25 mouse cellular contexts compared by ENCODE assay signal in the genomic region with DNA sequence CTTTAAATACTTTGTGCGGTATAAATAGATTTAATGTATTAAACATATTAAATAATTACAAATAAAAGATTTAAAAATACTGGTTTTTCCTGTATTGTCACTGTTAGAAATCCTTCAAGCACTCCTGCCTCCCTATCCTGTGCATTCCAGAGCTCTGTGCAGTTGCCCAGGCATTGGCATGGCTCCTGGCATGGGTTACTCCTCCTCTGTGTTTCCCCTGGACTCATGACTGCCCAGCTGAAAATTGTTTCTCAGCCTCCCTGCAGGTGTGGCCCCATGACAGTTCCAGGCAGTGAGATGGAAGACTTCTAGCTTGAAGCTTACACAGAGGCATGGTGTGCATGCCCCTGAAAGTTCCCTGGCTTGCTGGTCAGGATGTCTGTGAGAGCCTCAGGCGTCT. TPM values are rescaled to one million over a fixed set of nuclear protein-coding genes. Genes with fewer than 3 reads are reported as not detected.
DNase-seq lines count a peak whose midpoint lies in the region; ATAC-seq and TF ChIP-seq lines count a peak whose summit lies in the region.
"Had no signal": no experiment of that assay in that cellular context is flagged by ENCODE, and none has a peak within 500 bp of the region (broad histone marks: within the 10 kb centered on the region; RNA-seq: fewer than 3 reads in every experiment).

No protein-coding gene starts in this region.

- DNase-seq in heart, adult 18-20 months = peak; percentile 15 to 21
- DNase-seq in heart, embryonic 10.5 days (ENCODE audit: low spot score) = no peak
- DNase-seq in heart, postnatal 10 days = peak; percentile 42 to 57
- peak; percentile 4 for DNase-seq in kidney, adult 2 months
- DNase-seq in kidney, adult 9 months = no peak
- no peak for DNase-seq in stomach, postnatal 0 days (ENCODE audit: low spot score)
- DNase-seq: adrenal gland, adult 2 months; adrenal gland, postnatal 10 days; adrenal gland, postnatal 25 days; cerebellum, adult 11 months; cerebellum, adult 18-20 months; cerebellum, adult 8-10 months; cerebellum, adult 9-11 months; cerebellum, postnatal 14 days; cerebellum, postnatal 36 days; embryo, embryonic 11 days had no signal

- ATAC-seq in heart, embryonic 12.5 days (ENCODE audit: insufficient number of reproducible peaks, low FRiP score) = no peak
- peak; percentile 59; the same call in 1 of the 2 replicates for ATAC-seq in stomach, postnatal 0 days (ENCODE audit: low FRiP score, low TSS enrichment)
- no peak for ATAC-seq in erythroblast, adult 5-6 weeks (replicated peaks; ENCODE audit: low FRiP score, poor library complexity, severe bottlenecking)
- ATAC-seq: forebrain, embryonic 13.5 days; forebrain, embryonic 15.5 days had no signal

- 94% methylated on average over 2 of the region's 2 CpGs for WGBS in heart, embryonic 10.5 days
- 87% methylated on average over 2 of the region's 2 CpGs for WGBS in heart, embryonic 12.5 days
- 89% methylated on average over 2 of the region's 2 CpGs for WGBS in kidney, adult 2 months
- WGBS in stomach, postnatal 0 days = 69% methylated on average over 2 of the region's 2 CpGs

- H3K27me3 ChIP-seq in heart, embryonic 10.5 days (ENCODE audit: insufficient read depth, poor library complexity, severe bottlenecking) = no peaks in the 10 kb centered on the region
- no peaks in the 10 kb centered on the region for H3K27me3 ChIP-seq in heart, embryonic 12.5 days (replicated peaks)
- no peaks in the 10 kb centered on the region for H3K27me3 ChIP-seq in kidney, adult 2 months (replicated peaks; ENCODE audit: control insufficient read depth, insufficient read depth, low read length)
- H3K27me3 ChIP-seq in stomach, postnatal 0 days (ENCODE audit: control insufficient read depth, insufficient read depth, low read length) = no peaks in the 10 kb centered on the region
- H3K27me3 ChIP-seq: embryonic facial prominence, embryonic 13.5 days; embryonic facial prominence, embryonic 15.5 days; forebrain, embryonic 13.5 days; forebrain, embryonic 15.5 days had no signal

- no peak overlapping the region for H3K4me2 ChIP-seq in heart, embryonic 12.5 days
- no peak overlapping the region for H3K4me2 ChIP-seq in stomach, postnatal 0 days (replicated peaks; ENCODE audit: low read depth)
- H3K4me2 ChIP-seq: embryonic facial prominence, embryonic 13.5 days; embryonic facial prominence, embryonic 15.5 days; forebrain, embryonic 13.5 days; forebrain, embryonic 15.5 days had no signal

- no peaks in the 10 kb centered on the region for H3K4me1 ChIP-seq in heart, embryonic 10.5 days
- H3K4me1 ChIP-seq in heart, embryonic 12.5 days (replicated peaks) = no peaks in the 10 kb centered on the region
- no peaks in the 10 kb centered on the region for H3K4me1 ChIP-seq in kidney, adult 2 months (ENCODE audit: control insufficient read depth, insufficient read depth, low read length)
- no peaks in the 10 kb centered on the region for H3K4me1 ChIP-seq in stomach, postnatal 0 days (replicated peaks; ENCODE audit: control insufficient read depth, insufficient read depth)
- H3K4me1 ChIP-seq: embryonic facial prominence, embryonic 13.5 days; embryonic facial prominence, embryonic 15.5 days; forebrain, embryonic 13.5 days; forebrain, embryonic 15.5 days had no signal

- no peak overlapping the region for H3K4me3 ChIP-seq in heart, embryonic 10.5 days
- H3K4me3 ChIP-seq in heart, embryonic 12.5 days = no peak overlapping the region
- no peak overlapping the region for H3K4me3 ChIP-seq in kidney, adult 2 months (ENCODE audit: insufficient read depth, low read depth, low read length)
- H3K4me3 ChIP-seq in stomach, postnatal 0 days (ENCODE audit: low read depth, low read length) = no peak overlapping the region
- H3K4me3 ChIP-seq: embryonic facial prominence, embryonic 13.5 days; embryonic facial prominence, embryonic 15.5 days; forebrain, embryonic 13.5 days; forebrain, embryonic 15.5 days had no signal

- TF ChIP-seq POLR2A in kidney, adult 2 months (IDR thresholded peaks at IDR 0.05; ENCODE audit: low read depth, low read length) = no peak

- no peak overlapping the region for H3K9ac ChIP-seq in heart, embryonic 12.5 days
- H3K9ac ChIP-seq in stomach, postnatal 0 days (ENCODE audit: low read length) = no peak overlapping the region
- H3K9ac ChIP-seq: embryonic facial prominence, embryonic 13.5 days; embryonic facial prominence, embryonic 15.5 days; forebrain, embryonic 13.5 days; forebrain, embryonic 15.5 days had no signal

- intact Hi-C loops in heart, postnatal 10 days (cut with DNase I) = no loop called here

- TF ChIP-seq EP300 in stomach, postnatal 0 days (optimal IDR thresholded peaks at IDR 0.05) = no peak

- H3K9me3 ChIP-seq in heart, embryonic 10.5 days = no peaks in the 10 kb centered on the region
- no peaks in the 10 kb centered on the region for H3K9me3 ChIP-seq in heart, embryonic 12.5 days (replicated peaks)
- H3K9me3 ChIP-seq in stomach, postnatal 0 days (ENCODE audit: control insufficient read depth, low read length) = no peaks in the 10 kb centered on the region
- H3K9me3 ChIP-seq: embryonic facial prominence, embryonic 13.5 days; embryonic facial prominence, embryonic 15.5 days; forebrain, embryonic 13.5 days; forebrain, embryonic 15.5 days had no signal

- TF ChIP-seq CTCF in kidney, adult 2 months (conservative IDR thresholded peaks at IDR 0.05; ENCODE audit: insufficient read depth, insufficient read length, low read depth, low read length) = no peak
- TF ChIP-seq CTCF in stomach, postnatal 0 days (IDR thresholded peaks at IDR 0.05; ENCODE audit: low read depth) = no peak

- no peak overlapping the region for H3K27ac ChIP-seq in heart, embryonic 10.5 days
- H3K27ac ChIP-seq in heart, embryonic 12.5 days (ENCODE audit: poor library complexity, severe bottlenecking) = no peak overlapping the region
- H3K27ac ChIP-seq in kidney, adult 2 months (ENCODE audit: insufficient read depth, low read depth, low read length) = no peak overlapping the region
- no peak overlapping the region for H3K27ac ChIP-seq in stomach, postnatal 0 days (replicated peaks)
- H3K27ac ChIP-seq: embryonic facial prominence, embryonic 13.5 days; embryonic facial prominence, embryonic 15.5 days; forebrain, embryonic 13.5 days; forebrain, embryonic 15.5 days had no signal

- H3K36me3 ChIP-seq in heart, embryonic 10.5 days = peaks cover 44% of the 10 kb centered on the region
- H3K36me3 ChIP-seq in heart, embryonic 12.5 days = peaks cover 41% of the 10 kb centered on the region
- H3K36me3 ChIP-seq in kidney, adult 2 months (ENCODE audit: control insufficient read depth, insufficient read depth, low read length) = no peaks in the 10 kb centered on the region; the same call in 1 of the 2 replicates
- peaks cover 11% of the 10 kb centered on the region; the same call in 1 of the 2 replicates for H3K36me3 ChIP-seq in stomach, postnatal 0 days (ENCODE audit: control insufficient read depth, insufficient read depth, low read length)

RNA-seq across cellular contexts. Expression of a gene that starts 20.8 kb away (rescaled TPM):
- not detected for total RNA-seq in heart, adult 18-20 months (2021)
- not detected in 2 replicates for polyA plus RNA-seq in heart, embryonic 10.5 days (2016; fragmentation: Nextera tagmentation; extraction: Ambion mirVana)
- total RNA-seq in heart, postnatal 10 days (2021) = not detected
- 0.14 TPM in 1 of 2 replicates, not detected in the other for polyA plus RNA-seq in heart, embryonic 12.5 days (2016; fragmentation: Nextera tagmentation; extraction: Ambion mirVana)
- polyA plus RNA-seq in kidney, adult 2 months (2012; rRNA removed) = not detected in 2 replicates
- polyA plus RNA-seq in stomach, postnatal 0 days (2015; fragmentation: Nextera tagmentation; extraction: Ambion mirVana) = 0.10 and 0.11 TPM in 2 replicates
- not detected in 2 replicates for total RNA-seq in erythroblast, adult 5-6 weeks (2015; ENCODE audit: low replicate concordance)
- 0.56 TPM in 1 of 2 replicates, not detected in the other for total RNA-seq in erythroblast, adult 5-6 weeks (2017; ENCODE audit: low replicate concordance)
- total RNA-seq: common myeloid progenitor, adult 5-6 weeks; MEL had no signal
- polyA plus RNA-seq: C2C12 had no signal

Comparison
In these comparisons a context has a peak if more than half of its experiments do, and no peak if none do; other contexts are left out.
1. DNase-seq: peak in heart, adult 18-20 months (2 of 2), heart, postnatal 10 days (2 of 2) and kidney, adult 2 months (single experiment); none in heart, embryonic 10.5 days (single experiment), kidney, adult 9 months (single experiment) and stomach, postnatal 0 days (single experiment).